Mouse (Mus musculus): Measurements from ENCODE around the gene Ak5.

DNA sequence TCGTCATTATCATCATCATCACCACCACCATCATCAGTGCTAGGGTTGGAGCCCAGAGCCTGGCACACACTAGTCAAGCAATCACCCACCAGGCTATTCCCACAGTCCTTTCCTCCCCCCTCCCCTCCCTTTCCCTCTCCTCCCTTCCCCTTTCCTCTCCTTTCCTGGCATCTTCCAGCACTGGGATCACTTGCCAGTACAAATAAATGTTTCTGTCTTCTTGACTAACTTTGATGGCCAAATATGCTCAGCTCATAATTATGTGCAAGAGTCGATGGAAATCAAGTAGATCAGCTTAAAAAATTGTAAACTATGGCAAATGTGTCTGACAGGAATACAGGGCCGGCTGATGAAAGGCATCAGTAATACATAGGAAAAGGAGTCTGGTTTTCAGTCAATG, 123.2 kb downstream of the Ak5 start:
- no peak for TF ChIP-seq CTCF (conservative IDR thresholded peaks at IDR 0.05; ENCODE audit: insufficient read depth, insufficient read length, low read depth, low read length)
- TF ChIP-seq POLR2A (IDR thresholded peaks at IDR 0.05; ENCODE audit: low read depth, low read length): no peak
